Mouse (Mus musculus): ENCODE measurements around the gene Plcb1. TPM values are rescaled to one million over a fixed set of nuclear protein-coding genes. Genes with fewer than 3 reads are reported as not detected.

Plcb1 gene
- polyA plus RNA-seq, 2 experiments = 2.9 to 12.8 TPM

- H3K36me3 ChIP-seq (ENCODE audit: control insufficient read depth, insufficient read depth, low read length) = no peaks in the 10 kb centered on the region
- ATAC-seq (ENCODE audit: low FRiP score, low read depth) (no peak), DNase-seq (ENCODE audit: low spot score) (no peak)
- H3K27ac ChIP-seq (replicated peaks; ENCODE audit: low read depth, low read length) = no peak overlapping the region
- 82% methylated on average over 5 of the region's 5 CpGs for WGBS
- no peak overlapping the region for H3K9ac ChIP-seq (ENCODE audit: low read depth, low read length, severe bottlenecking)
- no peaks in the 10 kb centered on the region for H3K9me3 ChIP-seq (ENCODE audit: control insufficient read depth, low read length)
- no peak overlapping the region for H3K4me2 ChIP-seq (replicated peaks; ENCODE audit: low read depth, low read length, severe bottlenecking)
- H3K4me1 ChIP-seq (ENCODE audit: control insufficient read depth, insufficient read depth, low read length) = no peaks in the 10 kb centered on the region
- H3K4me3 ChIP-seq (replicated peaks; ENCODE audit: low read length) = no peak overlapping the region
- no peak for TF ChIP-seq POLR2A (IDR thresholded peaks at IDR 0.05; ENCODE audit: borderline replicate concordance, extremely low read depth, insufficient read depth, insufficient read length)
- H3K27me3 ChIP-seq (ENCODE audit: control insufficient read depth, insufficient read depth, low read length) = no peaks in the 10 kb centered on the region
Measured at GRCm38 (mm10) chr2:135072503-135072902, 286.6 kb downstream of the Plcb1 start.

GRCm38 (mm10) chr2:135073014-135073413 lies 287.1 kb downstream of the Plcb1 start:
- H3K27me3 ChIP-seq (ENCODE audit: control insufficient read depth, insufficient read depth, low read length) = no peaks in the 10 kb centered on the region
- H3K36me3 ChIP-seq (ENCODE audit: control insufficient read depth, insufficient read depth, low read length) = no peaks in the 10 kb centered on the region
- WGBS = 71% methylated on average over 5 of the region's 5 CpGs
- H3K4me1 ChIP-seq (ENCODE audit: control insufficient read depth, insufficient read depth, low read length) = no peaks in the 10 kb centered on the region
- H3K9me3 ChIP-seq (ENCODE audit: control insufficient read depth, low read length) = no peaks in the 10 kb centered on the region
- no peak overlapping the region for H3K4me2 ChIP-seq (replicated peaks; ENCODE audit: low read depth, low read length, severe bottlenecking)
- no peak for TF ChIP-seq POLR2A (IDR thresholded peaks at IDR 0.05; ENCODE audit: borderline replicate concordance, extremely low read depth, insufficient read depth, insufficient read length)
- no peak overlapping the region for H3K27ac ChIP-seq (replicated peaks; ENCODE audit: low read depth, low read length)
- DNase-seq (ENCODE audit: low spot score) (no peak), ATAC-seq (ENCODE audit: low FRiP score, low read depth) (no peak)
- no peak overlapping the region for H3K4me3 ChIP-seq (replicated peaks; ENCODE audit: low read length)
- no peak overlapping the region for H3K9ac ChIP-seq (ENCODE audit: low read depth, low read length, severe bottlenecking)

GRCm38 (mm10) chr2:135075375-135075774 lies 289.5 kb downstream of the Plcb1 start:
- ATAC-seq (ENCODE audit: low FRiP score, low read depth) = no peak
- no peaks in the 10 kb centered on the region for H3K36me3 ChIP-seq (ENCODE audit: control insufficient read depth, insufficient read depth, low read length)
- H3K9me3 ChIP-seq (ENCODE audit: control insufficient read depth, low read length) = no peaks in the 10 kb centered on the region
- no peak overlapping the region for H3K9ac ChIP-seq (ENCODE audit: low read depth, low read length, severe bottlenecking)
- H3K27ac ChIP-seq (replicated peaks; ENCODE audit: low read depth, low read length) = no peak overlapping the region
- no peak overlapping the region for H3K4me3 ChIP-seq (replicated peaks; ENCODE audit: low read length)
- no peak for DNase-seq (ENCODE audit: low spot score)
- H3K27me3 ChIP-seq (ENCODE audit: control insufficient read depth, insufficient read depth, low read length) = no peaks in the 10 kb centered on the region
- TF ChIP-seq POLR2A (IDR thresholded peaks at IDR 0.05; ENCODE audit: borderline replicate concordance, extremely low read depth, insufficient read depth, insufficient read length) = no peak
- no peaks in the 10 kb centered on the region for H3K4me1 ChIP-seq (ENCODE audit: control insufficient read depth, insufficient read depth, low read length)
- 60% methylated on average over 1 of the region's 1 CpGs for WGBS
- H3K4me2 ChIP-seq (replicated peaks; ENCODE audit: low read depth, low read length, severe bottlenecking) = no peak overlapping the region

- H3K4me2 ChIP-seq (replicated peaks; ENCODE audit: low read depth, low read length, severe bottlenecking) = no peak overlapping the region
- H3K36me3 ChIP-seq (ENCODE audit: control insufficient read depth, insufficient read depth, low read length) = no peaks in the 10 kb centered on the region
- TF ChIP-seq POLR2A (IDR thresholded peaks at IDR 0.05; ENCODE audit: borderline replicate concordance, extremely low read depth, insufficient read depth, insufficient read length) = no peak
- no peaks in the 10 kb centered on the region for H3K4me1 ChIP-seq (ENCODE audit: control insufficient read depth, insufficient read depth, low read length)
- no peaks in the 10 kb centered on the region for H3K9me3 ChIP-seq (ENCODE audit: control insufficient read depth, low read length)
- H3K4me3 ChIP-seq (replicated peaks; ENCODE audit: low read length) = no peak overlapping the region
- no peak overlapping the region for H3K27ac ChIP-seq (replicated peaks; ENCODE audit: low read depth, low read length)
- no peaks in the 10 kb centered on the region for H3K27me3 ChIP-seq (ENCODE audit: control insufficient read depth, insufficient read depth, low read length)
- DNase-seq (ENCODE audit: low spot score) = no peak
- 65% methylated on average over 5 of the region's 5 CpGs for WGBS
- ATAC-seq (ENCODE audit: low FRiP score, low read depth) = no peak
- H3K9ac ChIP-seq (ENCODE audit: low read depth, low read length, severe bottlenecking) = no peak overlapping the region
Measured at GRCm38 (mm10) chr2:135092588-135093162, 306.8 kb downstream of the Plcb1 start.

GRCm38 (mm10) chr2:135101292-135101691 lies 315.4 kb downstream of the Plcb1 start:
- ATAC-seq (ENCODE audit: low FRiP score, low read depth) = no peak
- no peak for DNase-seq (ENCODE audit: low spot score)
- no peak overlapping the region for H3K4me2 ChIP-seq (replicated peaks; ENCODE audit: low read depth, low read length, severe bottlenecking)
- no peak for TF ChIP-seq POLR2A (IDR thresholded peaks at IDR 0.05; ENCODE audit: borderline replicate concordance, extremely low read depth, insufficient read depth, insufficient read length)
- 92% methylated on average over 4 of the region's 4 CpGs for WGBS
- H3K36me3 ChIP-seq (ENCODE audit: control insufficient read depth, insufficient read depth, low read length) = no peaks in the 10 kb centered on the region
- H3K4me1 ChIP-seq (ENCODE audit: control insufficient read depth, insufficient read depth, low read length) = no peaks in the 10 kb centered on the region
- H3K27ac ChIP-seq (replicated peaks; ENCODE audit: low read depth, low read length) = no peak overlapping the region
- H3K4me3 ChIP-seq (replicated peaks; ENCODE audit: low read length) = no peak overlapping the region
- no peak overlapping the region for H3K9ac ChIP-seq (ENCODE audit: low read depth, low read length, severe bottlenecking)
- no peaks in the 10 kb centered on the region for H3K27me3 ChIP-seq (ENCODE audit: control insufficient read depth, insufficient read depth, low read length)
- no peaks in the 10 kb centered on the region for H3K9me3 ChIP-seq (ENCODE audit: control insufficient read depth, low read length)

- ATAC-seq (ENCODE audit: low FRiP score, low read depth) (no peak), DNase-seq (ENCODE audit: low spot score) (no peak)
- H3K9me3 ChIP-seq (ENCODE audit: control insufficient read depth, low read length) = no peaks in the 10 kb centered on the region
- no peaks in the 10 kb centered on the region for H3K27me3 ChIP-seq (ENCODE audit: control insufficient read depth, insufficient read depth, low read length)
- no peak overlapping the region for H3K27ac ChIP-seq (replicated peaks; ENCODE audit: low read depth, low read length)
- H3K4me3 ChIP-seq (replicated peaks; ENCODE audit: low read length) = no peak overlapping the region
- TF ChIP-seq POLR2A (IDR thresholded peaks at IDR 0.05; ENCODE audit: borderline replicate concordance, extremely low read depth, insufficient read depth, insufficient read length) = no peak
- no peaks in the 10 kb centered on the region for H3K4me1 ChIP-seq (ENCODE audit: control insufficient read depth, insufficient read depth, low read length)
- H3K36me3 ChIP-seq (ENCODE audit: control insufficient read depth, insufficient read depth, low read length) = no peaks in the 10 kb centered on the region
- no peak overlapping the region for H3K4me2 ChIP-seq (replicated peaks; ENCODE audit: low read depth, low read length, severe bottlenecking)
- 52% methylated on average over 1 of the region's 1 CpGs for WGBS
- H3K9ac ChIP-seq (ENCODE audit: low read depth, low read length, severe bottlenecking) = no peak overlapping the region
Measured at GRCm38 (mm10) chr2:135101943-135102342, 316.1 kb downstream of the Plcb1 start.
